Mouse (Mus musculus) testis, adult 2 months (tissue): ENCODE data around the gene Ptprf. TPM values are rescaled to one million over a fixed set of nuclear protein-coding genes. Genes with fewer than 3 reads are reported as not detected.

Experiments
- H3K27ac ChIP-seq: fragments of 200-500 bp; 2 replicates; pipeline ENCODE4 v1.5.1; 2012; ENCODE audit warnings: low read depth, low read length; ENCODE audit not compliant: control insufficient read depth, insufficient read depth
- H3K27me3 ChIP-seq: fragments of 200-500 bp; 2 replicates; pipeline ENCODE4 v1.6.1; 2012; ENCODE audit warnings: mild to moderate bottlenecking, low read length, moderate library complexity; ENCODE audit not compliant: control insufficient read depth, insufficient read depth
- H3K36me3 ChIP-seq: fragments of 200-500 bp; 2 replicates; pipeline ENCODE4 v1.6.1; 2012; ENCODE audit warnings: mild to moderate bottlenecking, low read length; ENCODE audit not compliant: control insufficient read depth, insufficient read depth
- H3K4me1 ChIP-seq: fragments of 200-500 bp; 2 replicates; pipeline ENCODE4 v1.6.1; 2012; ENCODE audit warnings: low read length; ENCODE audit not compliant: control insufficient read depth, insufficient read depth
- H3K4me3 ChIP-seq: fragments of 200-500 bp; 2 replicates; pipeline ENCODE4 v1.5.1; 2012; ENCODE audit warnings: low read depth, mild to moderate bottlenecking, low read length, moderate library complexity, mixed read lengths; ENCODE audit not compliant: control insufficient read depth
- CTCF ChIP-seq: fragments of 200-500 bp; IDR thresholded peaks from 2 replicates; pipeline ENCODE4 v1.5.1; 2012; ENCODE audit warnings: low read depth, mild to moderate bottlenecking, inconsistent platforms, low read length, moderate library complexity; ENCODE audit not compliant: control insufficient read depth, insufficient read depth, insufficient replicate concordance
- POLR2A ChIP-seq: fragments of 200-500 bp; IDR thresholded peaks from 2 replicates; pipeline ENCODE4 v1.6.1; 2012; ENCODE audit warnings: low read depth, mild to moderate bottlenecking, inconsistent platforms, low read length, moderate library complexity; ENCODE audit not compliant: control insufficient read depth
- polyA plus RNA-seq: library from polyadenylated mRNA; depleted of rRNA; stranded (reverse); fragments of >200 nt; gene quantifications from 2 replicates; pipeline ENCODE4 v1.2.3, GENCODE M21; 2012

Gene Ptprf
- polyA plus RNA-seq, 1 experiment = 15.2 TPM

DNA sequence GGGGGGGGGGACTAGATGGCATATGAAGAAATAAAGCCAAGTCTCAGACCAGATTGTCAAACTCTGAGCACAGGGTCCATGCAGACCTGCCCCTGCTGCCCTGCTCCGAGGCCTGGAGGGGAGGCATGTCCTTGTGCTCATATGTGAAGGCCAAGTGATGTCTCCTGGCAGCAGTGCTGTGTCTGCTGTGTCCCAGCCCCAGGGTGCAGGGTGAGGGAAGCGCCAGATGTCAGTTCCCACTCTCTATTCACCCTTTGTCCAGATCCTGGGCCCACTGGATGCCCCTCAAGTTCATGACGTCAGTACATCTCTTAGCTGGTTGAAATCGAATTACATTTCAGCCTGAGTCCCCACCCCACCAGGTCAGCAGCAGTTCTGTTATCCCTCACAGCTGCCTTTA, 3.6 kb upstream of the Ptprf start:
- Histone ChIP-seq H3K4me1 (peaks cover 9% of the 10 kb centered on the region), H3K27ac (no peak overlapping the region), H3K4me3 (no peak overlapping the region), H3K36me3 (no peaks in the 10 kb centered on the region), H3K27me3 (no peaks in the 10 kb centered on the region)
- no peak for TF ChIP-seq POLR2A
- TF ChIP-seq CTCF = no peak

DNA sequence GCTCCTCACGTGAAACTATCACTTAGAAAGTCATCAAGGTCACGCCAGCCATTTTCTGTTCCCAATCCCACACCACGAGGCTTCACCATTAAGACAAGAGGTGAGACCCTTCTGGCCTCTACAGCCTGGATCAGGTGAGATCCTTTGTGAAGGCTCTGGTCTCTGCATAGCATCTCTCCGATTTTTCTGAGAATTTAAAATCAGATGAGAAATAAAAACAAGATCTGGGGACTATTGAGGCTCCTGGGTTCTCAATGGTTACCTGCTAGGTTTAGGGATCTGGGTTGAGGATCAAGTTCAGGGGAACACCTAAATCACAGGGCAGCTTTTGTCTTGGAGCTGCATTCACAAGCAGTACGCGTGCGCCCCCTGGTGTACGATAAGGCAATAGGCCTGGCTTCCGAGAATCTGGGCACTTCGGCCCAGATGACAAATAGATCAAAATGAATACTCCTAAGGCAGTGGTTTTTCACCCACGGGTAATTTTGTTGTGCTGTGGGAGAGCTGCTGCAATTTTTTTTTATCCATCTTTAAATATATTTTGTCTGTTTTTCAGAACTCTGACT, 1.6 kb upstream of the Ptprf start:
- no peaks in the 10 kb centered on the region for H3K27me3 ChIP-seq
- H3K4me1 ChIP-seq = peaks cover 10% of the 10 kb centered on the region
- no peak overlapping the region for H3K27ac ChIP-seq

GRCm38 (mm10) chr4:118290416-118291030, 682 bp downstream of the Ptprf start:
- Histone ChIP-seq H3K4me1 (peaks cover 10% of the 10 kb centered on the region), H3K36me3 (no peaks in the 10 kb centered on the region), H3K27ac (peak overlapping the region; percentile 36; the same call in 1 of the 2 replicates), H3K4me3 (peak overlapping the region; percentile 78), H3K27me3 (no peaks in the 10 kb centered on the region)
- no peak for TF ChIP-seq POLR2A

More for the DNA sequence above, 1.6 kb upstream of the Ptprf start:
- Histone ChIP-seq H3K4me3 (no peak overlapping the region), H3K36me3 (no peaks in the 10 kb centered on the region)
- TF ChIP-seq CTCF (peak; percentile 97), POLR2A (no peak)

- TF ChIP-seq CTCF (no peak), POLR2A (no peak)
- no peaks in the 10 kb centered on the region for H3K27me3 ChIP-seq
- H3K4me1 ChIP-seq = peaks cover 10% of the 10 kb centered on the region
- no peaks in the 10 kb centered on the region for H3K36me3 ChIP-seq
- H3K4me3 ChIP-seq = peak overlapping the region; percentile 78
- H3K27ac ChIP-seq = peak overlapping the region; percentile 36; the same call in 1 of the 2 replicates
Observed at GRCm38 (mm10) chr4:118289960-118290415, 1.2 kb downstream of the Ptprf start.

DNA sequence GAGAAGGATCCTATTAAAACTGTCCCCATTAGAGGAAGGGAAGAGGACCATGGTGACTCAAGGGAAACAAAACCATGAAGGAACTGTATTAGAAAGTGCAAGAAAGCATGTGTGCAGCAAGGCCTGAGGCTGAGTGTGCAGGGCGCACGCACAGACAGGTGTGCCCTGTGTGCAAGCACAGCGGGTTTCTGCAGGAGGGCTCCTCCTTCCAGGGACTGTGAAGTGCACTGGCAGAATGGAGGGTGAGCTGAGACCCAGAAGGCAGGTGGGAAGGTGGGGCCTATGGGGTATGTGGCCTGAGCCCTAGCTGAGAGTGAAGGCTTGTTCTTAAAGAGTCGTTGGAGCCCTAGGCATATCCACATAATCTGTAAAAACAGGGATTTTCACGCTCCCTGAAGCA, 1.9 kb downstream of the Ptprf start:
- Histone ChIP-seq H3K4me3 (no peak overlapping the region), H3K27me3 (no peaks in the 10 kb centered on the region), H3K27ac (no peak overlapping the region), H3K36me3 (no peaks in the 10 kb centered on the region), H3K4me1 (peaks cover 10% of the 10 kb centered on the region)
- TF ChIP-seq POLR2A (no peak), CTCF (no peak)

- no peak overlapping the region for H3K27ac ChIP-seq
- no peaks in the 10 kb centered on the region for H3K27me3 ChIP-seq
- no peaks in the 10 kb centered on the region for H3K36me3 ChIP-seq
- no peak for TF ChIP-seq CTCF
- TF ChIP-seq POLR2A = no peak
- peaks cover 10% of the 10 kb centered on the region for H3K4me1 ChIP-seq
- no peak overlapping the region for H3K4me3 ChIP-seq
Observed at GRCm38 (mm10) chr4:118288531-118288930, 2.7 kb downstream of the Ptprf start.

GRCm38 (mm10) chr4:118286202-118286601, 5.0 kb downstream of the Ptprf start:
- Histone ChIP-seq H3K27ac (no peak overlapping the region), H3K4me3 (no peak overlapping the region), H3K4me1 (peaks cover 7% of the 10 kb centered on the region), H3K36me3 (no peaks in the 10 kb centered on the region), H3K27me3 (no peaks in the 10 kb centered on the region)
- TF ChIP-seq CTCF (no peak), POLR2A (no peak)

- Histone ChIP-seq H3K27ac (no peak overlapping the region), H3K27me3 (no peaks in the 10 kb centered on the region), H3K36me3 (no peaks in the 10 kb centered on the region), H3K4me3 (no peak overlapping the region), H3K4me1 (no peaks in the 10 kb centered on the region)
- TF ChIP-seq POLR2A = no peak
Observed at GRCm38 (mm10) chr4:118282182-118282562, 9.0 kb downstream of the Ptprf start.
